Mouse (Mus musculus): ENCODE data around the gene Polr2l. TPM values are rescaled to one million over a fixed set of nuclear protein-coding genes. Genes with fewer than 3 reads are reported as not detected.

Polr2l gene
- total RNA-seq, 1 experiment from 2014 or later: 14.6 TPM

DNA sequence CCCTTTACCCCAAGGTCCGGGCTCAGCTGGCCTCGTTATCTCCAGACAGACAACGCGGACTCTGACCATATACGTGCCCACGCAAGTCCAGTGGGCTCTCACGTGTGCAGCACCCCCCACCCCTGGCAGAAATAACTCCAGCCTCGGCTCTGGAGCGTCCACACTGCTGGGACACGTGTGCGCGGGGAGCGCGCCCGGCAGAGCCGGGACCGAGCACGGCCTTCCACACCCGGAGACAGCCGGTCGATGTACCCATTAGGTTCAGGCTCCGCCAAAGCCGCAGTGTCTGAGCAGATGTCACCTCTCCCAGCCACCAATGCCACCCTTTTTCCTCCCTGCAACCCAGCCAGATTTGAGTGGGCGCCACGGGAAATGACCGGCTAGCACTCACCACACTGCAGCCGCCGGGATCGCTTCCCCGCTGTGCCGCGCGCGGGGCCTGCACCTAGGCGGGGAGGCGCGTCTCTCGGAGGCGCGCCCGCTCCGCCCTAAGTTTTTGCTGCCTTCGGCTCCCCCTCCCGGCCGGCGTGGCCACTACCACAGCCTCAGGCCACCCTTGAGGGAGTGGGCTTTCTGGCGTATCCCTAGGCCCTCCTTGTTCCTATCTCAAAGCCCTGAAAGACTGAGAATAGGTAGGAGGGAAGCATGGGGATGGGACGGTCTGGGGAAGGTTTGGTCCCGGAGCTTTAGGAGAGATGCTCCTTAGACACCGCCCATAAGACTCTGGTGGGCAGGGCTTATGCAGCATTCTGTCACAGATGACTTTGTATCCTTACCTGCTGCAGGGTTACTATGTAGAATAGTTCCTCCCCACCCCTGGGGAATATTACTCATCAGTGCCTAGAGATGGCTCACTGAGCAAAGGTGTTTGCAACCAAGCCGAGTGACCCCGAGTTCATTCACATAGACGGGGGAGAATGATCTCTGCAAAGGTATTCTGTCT is 37.5 kb downstream of the Polr2l start, which contains the start of gene Slc25a22:
Slc25a22 (minus strand) TSS at position 715 of the 943 bp plus-strand sequence.
- ATAC-seq (replicated peaks; ENCODE audit: insufficient number of reproducible peaks, low FRiP score, low TSS enrichment, poor library complexity, severe bottlenecking): peak; percentile 33

DNA sequence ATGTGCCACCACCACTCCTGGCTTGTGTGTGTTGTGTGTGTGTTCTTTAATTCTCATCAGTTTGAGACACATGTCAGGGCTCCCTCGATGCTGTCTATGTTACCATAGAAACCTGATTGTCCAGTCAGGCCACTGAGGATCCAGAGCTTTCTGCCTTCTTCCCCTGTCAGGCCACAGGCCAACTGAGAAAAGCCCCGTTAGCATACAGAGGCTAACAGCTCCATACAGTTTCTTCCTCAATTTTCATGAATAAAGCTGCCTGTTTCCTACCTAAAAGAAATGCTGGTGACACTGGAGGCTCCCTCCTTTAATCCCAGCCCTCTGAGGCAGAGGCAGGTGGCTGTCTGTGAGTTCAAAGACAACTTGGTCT is 38.4 kb downstream of the Polr2l start:
- ATAC-seq (replicated peaks; ENCODE audit: insufficient number of reproducible peaks, low FRiP score, low TSS enrichment, poor library complexity, severe bottlenecking): no peak

DNA sequence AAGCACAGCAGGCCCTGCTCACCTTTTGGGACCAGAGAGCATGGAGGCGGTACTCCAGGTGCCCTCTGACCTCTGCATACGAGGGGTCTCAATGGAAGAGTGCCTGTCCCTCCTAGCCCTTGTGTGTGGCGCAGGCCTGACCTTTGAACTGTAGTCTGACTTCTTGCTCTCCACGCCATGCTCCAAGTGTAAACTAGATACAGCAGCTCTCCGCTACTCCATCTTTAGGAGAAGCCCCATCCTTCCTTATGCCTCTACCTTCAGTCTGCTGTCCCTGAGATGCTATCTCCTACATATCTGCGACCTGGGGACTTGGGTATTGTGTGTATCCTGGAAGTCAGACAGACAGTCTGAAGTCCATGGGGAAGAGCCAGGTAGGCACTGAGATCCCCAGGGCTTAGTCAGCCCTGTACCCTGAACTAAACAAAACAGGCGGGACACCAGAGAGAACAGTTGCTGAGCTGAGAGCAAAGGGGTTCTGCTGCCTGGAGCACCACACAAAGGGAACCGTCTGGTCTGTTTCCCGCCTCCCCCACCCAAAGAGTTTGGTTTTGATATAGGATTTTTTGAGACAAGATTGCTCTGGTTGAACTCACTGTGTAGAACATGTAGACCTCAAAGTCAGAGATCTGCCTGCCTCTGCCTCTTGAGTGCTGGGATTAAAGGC is 38.9 kb downstream of the Polr2l start:
- no peak for ATAC-seq (replicated peaks; ENCODE audit: insufficient number of reproducible peaks, low FRiP score, low TSS enrichment, poor library complexity, severe bottlenecking)

DNA sequence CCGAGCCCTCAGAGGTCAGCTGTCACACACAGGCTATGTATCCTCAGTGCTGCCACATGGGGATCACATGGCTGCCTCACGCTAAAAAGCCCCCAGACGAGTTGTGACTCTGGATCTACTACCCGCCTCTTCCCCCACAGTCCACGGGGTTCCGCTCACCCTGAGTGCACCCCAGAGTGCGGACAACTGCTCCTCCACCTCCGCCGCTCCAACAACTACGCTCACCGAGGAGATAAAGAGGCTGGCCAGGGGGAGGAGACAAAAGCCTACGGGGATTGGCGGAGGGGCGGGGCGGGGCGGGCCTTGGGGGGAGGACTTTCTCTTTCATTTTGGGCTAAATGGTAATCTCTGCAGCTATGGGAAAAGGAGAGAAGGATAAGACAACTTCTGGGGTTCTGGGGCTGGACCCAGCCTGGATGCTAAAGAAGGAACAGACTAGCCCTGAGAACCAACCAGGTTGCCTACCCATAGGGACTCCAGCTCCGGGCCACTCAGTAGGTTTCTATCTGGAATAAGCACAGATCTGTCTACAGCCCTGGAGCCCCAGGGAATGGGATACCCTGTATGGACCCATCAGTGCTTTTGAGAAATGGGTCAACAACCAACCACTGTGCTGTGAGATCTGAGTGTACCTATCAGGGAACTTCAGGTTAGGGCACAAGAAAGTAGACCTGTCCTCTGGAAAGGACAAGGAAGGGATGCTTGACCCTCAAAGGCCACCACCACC is 39.6 kb downstream of the Polr2l start:
- peak; percentile 48 for ATAC-seq (replicated peaks; ENCODE audit: insufficient number of reproducible peaks, low FRiP score, low TSS enrichment, poor library complexity, severe bottlenecking)

DNA sequence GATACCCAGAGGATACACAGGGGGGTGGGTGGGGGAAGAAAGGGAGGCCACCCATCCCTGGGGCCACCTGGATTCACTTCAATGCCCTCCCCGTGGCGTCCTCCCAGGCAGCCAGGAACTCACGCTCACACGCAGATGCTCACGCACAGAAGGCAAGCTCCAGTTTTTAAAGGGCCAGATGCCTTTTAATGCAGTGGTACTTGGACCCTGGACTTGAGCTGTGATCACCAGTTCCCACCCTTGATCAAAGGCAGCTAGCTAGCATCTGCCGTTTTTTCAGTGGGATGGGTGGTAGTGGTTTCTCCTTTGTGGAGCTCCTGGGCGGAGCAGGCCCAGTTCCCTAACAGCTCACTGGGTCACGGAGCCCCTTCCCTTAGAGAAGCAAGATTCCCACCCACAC is 40.5 kb downstream of the Polr2l start:
- no peak for ATAC-seq (replicated peaks; ENCODE audit: insufficient number of reproducible peaks, low FRiP score, low TSS enrichment, poor library complexity, severe bottlenecking)

DNA sequence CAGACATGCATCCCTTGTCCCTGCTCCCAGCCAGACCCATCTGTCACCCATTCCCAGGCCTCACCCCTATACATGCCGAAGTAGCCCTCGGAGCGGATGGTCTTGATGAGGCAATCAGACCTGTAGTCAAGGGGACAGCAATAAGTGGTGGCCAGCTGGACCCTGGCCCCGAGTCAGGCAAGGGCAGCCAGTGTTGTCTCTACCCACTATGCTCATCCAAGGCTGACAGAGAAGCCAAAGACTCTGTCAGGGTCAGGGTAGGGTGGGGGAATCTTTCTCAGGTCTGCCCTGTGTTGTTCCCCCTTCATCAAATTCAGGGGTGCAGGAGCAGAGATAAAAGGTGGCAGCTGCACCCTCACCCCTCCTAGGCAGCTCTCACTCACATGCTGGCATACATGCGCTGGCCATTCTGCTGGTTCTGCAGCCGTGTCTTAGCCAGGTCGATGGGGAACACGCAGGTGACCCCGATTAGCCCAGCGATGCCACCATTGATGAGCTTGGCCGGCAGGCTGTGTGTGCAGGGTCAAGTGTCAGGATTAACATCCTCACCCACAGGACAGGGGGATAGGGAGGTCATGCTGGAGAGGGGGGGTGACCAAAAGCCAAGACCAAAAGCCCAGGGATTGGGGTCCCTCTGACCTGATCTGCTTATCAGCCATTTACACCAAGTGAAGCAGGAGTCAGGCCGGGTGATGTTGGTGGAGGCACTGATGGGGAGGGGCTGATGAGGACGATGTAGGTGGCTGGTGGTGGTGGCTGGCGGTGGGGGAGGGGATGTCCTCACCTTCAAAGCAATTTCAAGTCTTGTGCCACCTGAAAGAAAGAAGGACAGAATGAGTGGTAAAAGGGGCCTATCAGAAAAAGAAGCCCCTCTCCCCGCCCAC is 41.2 kb downstream of the Polr2l start:
- ATAC-seq (replicated peaks; ENCODE audit: insufficient number of reproducible peaks, low FRiP score, low TSS enrichment, poor library complexity, severe bottlenecking): no peak

DNA sequence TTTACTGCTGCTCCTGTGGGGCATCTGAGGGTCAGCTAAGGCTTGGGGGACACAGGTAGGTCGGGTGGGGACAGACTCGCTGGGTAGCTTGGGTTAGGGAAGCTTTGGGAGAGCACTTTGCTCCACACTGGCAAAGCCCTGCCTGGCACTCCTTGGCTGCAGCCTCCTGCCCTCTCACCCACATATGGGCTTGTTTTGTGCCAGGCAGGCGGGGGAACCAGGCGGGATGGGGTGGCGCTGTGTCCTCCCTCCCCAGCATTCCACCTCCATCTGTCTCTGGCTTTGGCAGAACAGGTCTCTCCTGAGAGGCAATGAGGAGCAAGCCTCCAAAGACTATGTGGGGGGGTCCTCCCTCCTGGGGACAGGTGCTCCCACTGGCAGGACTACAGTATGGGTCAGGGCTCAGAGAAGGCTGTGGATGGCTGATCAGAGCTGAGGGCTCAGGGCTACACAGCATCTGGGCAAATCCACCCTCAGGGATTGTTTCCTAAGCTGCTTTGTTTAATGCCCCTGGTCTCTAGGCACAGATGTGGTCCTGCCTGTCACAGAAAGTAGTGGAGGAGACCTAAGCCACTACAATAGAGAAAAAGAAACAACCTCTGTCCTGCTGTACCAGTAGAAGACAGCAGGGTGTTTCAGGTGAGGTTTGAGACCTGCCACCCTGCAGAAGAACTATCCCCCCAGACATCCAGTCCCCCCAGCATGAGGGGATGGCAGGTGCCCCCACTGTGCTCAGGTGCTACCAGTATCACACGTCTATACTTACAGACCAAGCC is 42.0 kb downstream of the Polr2l start:
- ATAC-seq (replicated peaks; ENCODE audit: insufficient number of reproducible peaks, low FRiP score, low TSS enrichment, poor library complexity, severe bottlenecking): no peak

DNA sequence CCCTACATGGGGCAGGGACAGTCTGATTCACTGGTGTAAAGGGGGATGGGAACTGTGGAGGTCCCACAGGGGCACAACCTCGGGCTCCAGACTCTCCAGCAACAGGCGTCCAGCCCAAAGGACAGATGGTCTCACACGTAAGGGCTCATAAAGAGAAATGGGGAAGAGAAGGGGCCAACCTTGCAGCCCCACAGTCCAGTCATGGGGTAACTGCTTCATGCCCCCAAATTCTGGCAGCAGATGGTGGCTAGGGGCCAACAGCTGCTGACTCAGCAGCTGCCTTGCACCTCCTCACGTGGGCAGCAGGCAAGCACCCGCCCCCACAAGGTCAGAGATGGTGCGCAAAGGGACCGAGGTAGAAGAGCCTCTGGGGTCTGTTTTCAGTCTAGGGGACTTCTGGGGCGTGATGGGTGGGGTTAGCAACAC is 42.7 kb downstream of the Polr2l start:
- no peak for ATAC-seq (replicated peaks; ENCODE audit: insufficient number of reproducible peaks, low FRiP score, low TSS enrichment, poor library complexity, severe bottlenecking)

DNA sequence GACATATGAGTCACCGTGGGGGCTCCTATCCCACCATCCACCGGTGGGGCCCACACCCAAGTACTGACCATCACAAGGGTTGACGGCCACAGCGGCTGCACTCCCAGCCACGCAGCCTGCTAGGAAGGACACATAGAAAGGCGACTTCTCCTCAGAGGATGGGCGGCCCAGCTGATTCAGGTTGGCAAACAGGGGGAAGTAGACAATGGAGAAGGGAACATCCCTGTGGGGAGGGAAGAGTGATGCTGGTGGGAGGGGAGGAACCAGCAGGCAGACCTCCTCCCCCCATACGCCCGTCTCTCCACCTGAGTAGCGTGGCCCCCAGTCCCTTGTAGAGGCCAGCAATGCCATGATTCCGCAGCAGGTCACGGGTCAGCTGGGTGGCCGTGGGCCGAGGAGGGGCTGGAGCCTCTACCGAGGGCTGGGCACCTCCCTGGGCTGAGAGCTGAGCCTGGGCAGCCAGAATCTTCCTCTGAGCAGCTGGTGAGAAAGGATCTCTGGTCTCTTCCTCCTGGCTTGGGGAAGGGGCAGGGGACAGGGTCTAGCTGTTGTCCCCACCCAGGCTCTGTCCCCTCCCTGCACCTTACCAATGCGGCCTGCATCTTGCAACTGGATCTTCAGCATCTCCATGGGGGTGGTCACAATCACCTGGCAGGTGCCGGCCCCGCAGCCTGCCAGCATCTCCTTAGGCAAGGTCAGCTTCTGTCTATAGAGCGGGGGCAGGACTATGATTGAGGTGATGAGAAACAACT is 43.3 kb downstream of the Polr2l start:
- no peak for ATAC-seq (replicated peaks; ENCODE audit: insufficient number of reproducible peaks, low FRiP score, low TSS enrichment, poor library complexity, severe bottlenecking)

DNA sequence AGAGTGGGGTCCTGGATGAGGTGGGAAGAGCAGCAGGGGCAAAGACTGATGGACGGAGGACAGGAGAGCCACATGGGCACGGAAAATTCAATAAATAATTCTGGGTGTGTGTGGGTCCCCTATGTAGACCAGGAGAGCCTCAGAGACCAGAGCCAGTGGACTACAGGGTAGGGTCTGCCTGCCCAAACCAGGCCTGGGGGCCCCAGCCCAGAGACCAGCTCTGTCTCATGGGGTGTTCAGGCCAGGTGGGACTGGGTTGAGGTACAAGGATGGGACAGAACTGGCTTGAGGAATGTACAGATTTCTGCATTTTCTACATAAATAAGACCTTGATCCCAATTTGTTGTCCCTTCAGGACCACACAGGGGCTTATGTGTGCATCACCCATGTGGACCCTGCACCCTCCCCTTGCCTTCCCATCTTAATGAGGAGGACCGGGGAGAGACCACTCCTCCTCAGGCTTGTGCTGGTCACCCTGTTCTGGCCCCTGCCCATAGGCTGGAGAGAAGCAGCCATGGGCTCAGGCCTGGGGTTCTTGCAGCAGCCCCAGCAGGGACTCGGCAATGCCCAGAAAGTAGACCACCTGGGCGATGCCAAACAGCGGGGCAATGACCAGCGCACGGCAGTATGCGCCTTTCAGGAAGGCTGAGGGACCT is 44.2 kb downstream of the Polr2l start:
- no peak for ATAC-seq (replicated peaks; ENCODE audit: insufficient number of reproducible peaks, low FRiP score, low TSS enrichment, poor library complexity, severe bottlenecking)

DNA sequence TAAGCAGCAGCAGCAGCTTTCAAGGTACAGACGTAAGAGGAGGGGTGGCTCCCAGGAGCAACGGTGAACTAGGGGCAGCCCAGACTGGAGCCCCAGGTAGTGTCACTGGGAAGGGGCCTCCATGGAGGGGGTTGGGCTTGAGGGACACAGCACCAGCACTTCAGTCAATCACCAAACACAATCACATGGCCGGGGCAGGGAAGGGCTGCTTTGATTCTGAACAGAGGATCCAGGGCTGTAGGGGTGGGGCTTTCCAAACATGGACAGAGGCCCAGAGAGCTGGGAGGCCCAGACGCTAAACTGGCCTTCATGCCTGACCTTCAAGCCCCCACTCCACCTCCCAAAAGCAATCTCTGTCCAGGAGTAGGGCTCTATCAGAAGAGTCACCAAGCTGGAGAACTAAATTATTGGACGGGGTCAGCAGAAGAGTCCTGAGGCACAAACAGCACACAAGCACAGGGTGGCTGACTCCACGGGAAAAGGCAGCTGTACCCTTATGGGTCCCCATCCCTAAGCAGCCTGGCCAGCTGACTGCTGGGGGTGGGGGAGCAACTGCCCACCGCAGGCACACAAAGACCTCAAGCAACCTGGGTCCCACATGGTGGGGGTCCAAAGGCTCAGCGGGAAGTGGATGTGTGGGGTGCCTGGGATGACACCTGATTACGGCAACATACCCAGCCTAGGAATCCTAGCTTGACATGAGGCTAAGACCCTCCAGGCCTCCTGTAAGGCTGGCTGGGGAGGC is 44.9 kb downstream of the Polr2l start:
- ATAC-seq (replicated peaks; ENCODE audit: insufficient number of reproducible peaks, low FRiP score, low TSS enrichment, poor library complexity, severe bottlenecking): no peak

DNA sequence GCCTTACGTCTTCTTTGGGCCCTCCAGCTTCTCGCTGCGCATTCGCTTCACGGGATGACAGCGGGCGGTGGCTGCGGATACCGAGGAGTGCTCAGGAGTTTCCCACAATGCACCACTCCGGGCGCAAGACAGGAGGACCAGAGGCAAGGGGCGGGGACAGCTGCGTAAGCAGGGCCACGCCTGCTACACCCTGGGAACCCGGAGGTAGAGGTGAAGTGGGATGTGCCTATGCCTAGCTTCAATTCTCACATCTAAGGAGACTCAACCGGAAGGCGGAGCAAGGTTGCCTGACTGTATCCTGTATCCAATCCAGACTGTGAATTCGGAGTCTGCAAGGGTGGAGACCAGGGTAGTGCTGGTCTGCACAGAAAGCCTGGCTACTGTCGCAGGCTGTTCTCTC is 45.6 kb downstream of the Polr2l start, which contains the start of gene Cend1:
Cend1 (minus strand) TSS at position 182 of the 400 bp plus-strand sequence.
- ATAC-seq (replicated peaks; ENCODE audit: insufficient number of reproducible peaks, low FRiP score, low TSS enrichment, poor library complexity, severe bottlenecking): no peak

DNA sequence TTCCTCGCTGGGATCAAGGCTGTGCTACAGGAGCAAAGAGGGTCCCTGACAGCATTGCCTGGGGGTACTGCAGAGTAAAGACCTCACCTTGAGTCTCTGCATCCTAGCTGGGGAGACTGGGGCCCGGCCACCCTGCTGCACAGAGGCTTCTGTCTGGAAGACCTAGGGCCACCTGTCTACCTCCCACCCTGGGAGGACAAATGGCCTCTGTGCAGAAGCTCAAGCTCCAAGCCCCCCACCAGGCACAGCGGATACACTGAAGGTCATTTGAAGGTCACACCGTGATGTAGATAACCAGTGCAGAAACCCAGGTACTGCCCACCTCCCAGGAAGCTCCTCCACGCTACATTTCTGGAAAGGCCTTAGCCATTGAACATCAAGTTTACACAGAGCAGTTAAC is 46.2 kb downstream of the Polr2l start:
- ATAC-seq (replicated peaks; ENCODE audit: insufficient number of reproducible peaks, low FRiP score, low TSS enrichment, poor library complexity, severe bottlenecking): no peak

DNA sequence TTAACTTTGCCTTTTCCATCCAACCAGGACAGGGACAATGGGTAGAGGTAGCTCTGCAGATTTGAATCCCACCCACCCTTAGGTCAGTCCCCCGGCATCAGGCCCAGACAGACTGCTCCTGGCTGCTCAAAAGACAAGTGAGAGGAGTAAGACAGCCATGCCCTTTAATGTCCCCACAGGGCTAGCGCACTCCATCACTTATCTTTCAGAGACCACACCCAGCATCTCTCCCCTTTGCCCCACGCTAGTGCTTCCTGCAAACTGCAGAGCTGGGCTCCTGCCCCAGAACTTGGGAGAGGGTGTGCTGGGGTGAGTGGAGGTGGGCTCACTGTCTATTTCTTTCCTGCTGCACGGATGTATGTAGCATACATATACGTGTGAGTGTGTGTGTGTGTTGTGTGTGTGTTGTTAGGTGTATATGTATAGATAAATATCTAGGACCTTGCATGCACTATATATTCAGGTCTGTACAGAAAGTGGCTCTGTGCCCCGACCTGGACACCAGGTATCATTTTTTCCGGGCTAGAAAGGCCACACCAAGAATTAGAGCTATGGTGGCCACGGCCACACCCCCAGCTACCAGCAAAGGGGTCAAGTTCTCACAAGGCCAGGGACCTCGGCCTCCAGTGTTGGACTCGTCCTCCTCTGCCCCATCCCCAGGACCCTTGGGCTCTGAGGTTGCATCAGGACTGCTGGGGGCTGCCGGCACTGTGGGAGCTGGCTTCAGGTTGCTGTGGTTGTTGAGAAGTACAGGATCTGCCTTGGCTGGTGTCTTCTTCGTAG is 47.8 kb downstream of the Polr2l start:
- ATAC-seq (replicated peaks; ENCODE audit: insufficient number of reproducible peaks, low FRiP score, low TSS enrichment, poor library complexity, severe bottlenecking): no peak

DNA sequence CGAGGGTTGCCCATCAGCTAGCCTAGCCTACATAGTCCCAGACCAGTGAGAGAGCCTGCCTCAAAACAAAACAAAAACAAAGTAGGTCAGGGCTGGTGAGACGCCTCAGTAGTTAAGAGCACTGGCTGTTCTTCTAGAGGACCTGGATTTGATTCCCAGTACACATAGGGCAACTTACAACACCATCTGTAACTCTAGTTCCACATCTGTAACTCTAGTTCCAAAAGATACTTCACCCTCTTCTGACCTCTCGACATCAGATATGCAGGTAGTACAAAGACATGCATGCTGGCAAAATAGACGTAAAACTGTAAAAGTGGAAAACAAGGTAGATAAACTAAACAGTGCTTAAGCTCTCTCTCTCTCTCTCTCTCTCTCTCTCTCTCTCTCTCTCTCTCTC is 51.1 kb downstream of the Polr2l start:
- ATAC-seq (replicated peaks; ENCODE audit: insufficient number of reproducible peaks, low FRiP score, low TSS enrichment, poor library complexity, severe bottlenecking): no peak

Data from monocyte, adult 5-6 weeks (primary cell).